Mouse (Mus musculus) brain, embryonic 14.5 days (tissue): Measurements from ENCODE around the gene Btg3.

Source experiments
- CTCF ChIP-seq: fragments of 200-500 bp; IDR thresholded peaks from 2 replicates; pipeline ENCODE4 v1.5.1; 2012; ENCODE audit warnings: inconsistent platforms, mild to moderate bottlenecking, moderate library complexity, borderline replicate concordance; ENCODE audit not compliant: insufficient read depth, insufficient read length; ENCODE audit errors: extremely low read depth
- POLR2A ChIP-seq: fragments of 200-500 bp; IDR thresholded peaks from 2 replicates; pipeline ENCODE4 v1.6.1; 2012; ENCODE audit warnings: mild to moderate bottlenecking, inconsistent platforms, borderline replicate concordance; ENCODE audit not compliant: poor library complexity, insufficient read depth, insufficient read length, severe bottlenecking; ENCODE audit errors: extremely low read depth

DNA sequence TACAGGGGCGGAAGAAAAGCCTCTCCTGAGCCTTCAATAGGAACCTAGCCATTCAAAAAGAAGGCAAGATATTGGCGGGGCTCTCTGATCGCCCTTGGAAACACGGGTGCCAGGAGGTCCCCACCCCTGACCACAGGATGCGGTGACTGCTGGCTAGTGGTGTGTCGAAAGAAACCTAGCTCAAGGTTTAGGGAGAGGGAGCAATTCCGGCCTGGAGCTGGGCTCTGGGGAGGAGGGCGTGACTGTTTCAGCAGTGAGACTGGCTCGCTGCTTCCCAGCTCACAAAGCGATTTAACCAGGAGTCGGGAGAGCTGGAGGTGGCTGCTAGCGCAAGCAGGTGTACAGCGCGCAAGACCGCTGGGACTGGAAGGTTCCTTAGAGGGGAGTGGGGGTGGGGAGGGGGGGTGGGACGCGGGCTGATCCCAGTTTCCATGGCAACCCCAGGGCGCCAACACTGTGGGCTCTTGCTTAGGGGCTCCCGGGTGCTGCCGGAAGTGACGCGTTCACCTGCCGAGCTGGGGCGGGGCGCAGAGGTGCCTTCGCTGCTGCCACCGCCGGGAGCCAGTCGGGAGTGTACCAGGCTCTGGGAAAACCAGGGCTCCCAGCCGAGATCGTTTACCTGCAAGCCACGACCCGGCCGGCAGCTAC, 75.7 kb downstream of the Btg3 start, which contains the start of gene Cxadr:
- TF ChIP-seq POLR2A = peak; percentile 85; the same call in 1 of the 2 replicates
- no peak for TF ChIP-seq CTCF
